Mouse (Mus musculus): ENCODE results near the gene Lrrc36.

DNA sequence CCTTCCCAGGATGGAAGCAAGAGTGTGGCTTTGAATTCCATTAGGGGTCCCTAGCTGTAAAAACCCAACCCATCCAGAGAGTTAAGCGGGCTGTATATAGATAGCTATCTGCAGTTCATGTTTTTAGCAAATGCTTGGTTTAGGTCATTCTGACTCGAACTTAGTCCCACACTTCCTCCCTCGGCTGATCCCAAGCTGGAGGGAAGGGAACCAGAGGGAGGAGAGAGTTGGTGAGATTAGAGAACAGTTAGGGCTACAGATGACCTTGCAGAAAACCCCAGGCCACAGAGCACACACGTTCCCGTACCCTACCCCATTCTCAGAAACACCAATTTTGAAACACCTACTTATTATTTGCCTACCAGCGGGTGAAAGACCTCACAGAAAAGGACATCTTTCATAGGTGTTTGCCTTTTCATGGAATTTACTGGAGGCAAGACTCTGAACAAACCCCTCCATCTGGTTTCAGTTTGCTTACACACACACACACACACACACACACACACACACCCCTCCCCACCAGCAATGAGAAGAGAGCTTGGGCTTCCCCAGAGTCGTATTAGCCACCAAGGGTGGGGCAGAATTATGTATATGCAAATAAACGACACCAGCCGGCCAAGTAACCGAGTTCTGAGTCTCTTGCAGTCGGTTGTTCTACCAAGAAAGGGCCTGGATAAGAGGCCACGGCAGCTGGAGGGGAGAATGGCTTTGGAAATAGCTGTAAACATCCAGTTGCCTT is 96.8 kb downstream of the Lrrc36 start:
- TF ChIP-seq GATA1 (IDR thresholded peaks at IDR 0.05; ENCODE audit: borderline replicate concordance, low read length) = no peak
- no peak for TF ChIP-seq FLI1 (IDR thresholded peaks at IDR 0.05; ENCODE audit: low read length)
